Mouse (Mus musculus) CH12.LX (cell line): ENCODE data around the gene Esyt2. TPM values are rescaled to one million over a fixed set of nuclear protein-coding genes. Genes with fewer than 3 reads are reported as not detected.

Source experiments
- DNase-seq: peaks from one replicate; pipeline ENCODE4 v3.0.0-alpha.2; 2013; ENCODE audit errors: extremely low read depth
- H3K27ac ChIP-seq: 2 replicates; pipeline ENCODE4 v1.5.1; 2012; ENCODE audit warnings: low read depth, mild to moderate bottlenecking, control low read depth, moderate library complexity; ENCODE audit not compliant: insufficient read depth
- H3K27me3 ChIP-seq: replicated peaks from 2 replicates; pipeline ENCODE3; 2012; ENCODE audit warnings: inconsistent platforms
- H3K36me3 ChIP-seq, 2 experiments: replicated peaks in 1 of 2; 2 replicates each; pipeline versions ENCODE3 to v1.6.1; 2012; ENCODE audit warnings: inconsistent platforms in 1 of 2, low read length in 1 of 2, mild to moderate bottlenecking in 1 of 2, mixed read lengths in 1 of 2, moderate library complexity in 1 of 2; ENCODE audit not compliant: control insufficient read depth in 1 of 2, insufficient read depth in 1 of 2
- H3K4me1 ChIP-seq, 2 experiments: 2 replicates each; pipeline ENCODE4 v1.6.1; 2012; ENCODE audit warnings: inconsistent platforms in 1 of 2, moderate library complexity in 1 of 2; ENCODE audit not compliant: insufficient read depth in 2 of 2, control insufficient read depth in 1 of 2
- H3K4me2 ChIP-seq: 2 replicates; pipeline ENCODE4 v1.6.1; 2012; ENCODE audit warnings: low read depth, mild to moderate bottlenecking, control low read depth; ENCODE audit not compliant: poor library complexity, insufficient read depth, severe bottlenecking
- H3K4me3 ChIP-seq, 3 experiments: fragments of 150-350 bp in 1 of 3; sonication (generic) in 1 of 3; replicated peaks in 1 of 3; 2 replicates each; pipeline versions ENCODE3 to v1.5.1; 2011 to 2012; ENCODE audit warnings: low read depth in 2 of 3, low read length in 2 of 3, mild to moderate bottlenecking in 2 of 3, moderate library complexity in 2 of 3, control low read depth in 1 of 3, improper control_type of control experiment in 1 of 3, inconsistent platforms in 1 of 3, mixed read lengths in 1 of 3; ENCODE audit not compliant: poor library complexity in 1 of 3
- H3K79me2 ChIP-seq: replicated peaks from 2 replicates; pipeline ENCODE4 v1.6.1; 2012; ENCODE audit warnings: mild to moderate bottlenecking, moderate library complexity; ENCODE audit not compliant: control insufficient read depth, poor library complexity, insufficient read depth, severe bottlenecking; ENCODE audit errors: extremely low read depth
- H3K9ac ChIP-seq: 2 replicates; pipeline ENCODE4 v1.6.1; 2012; ENCODE audit warnings: low read depth, mild to moderate bottlenecking, control low read depth, moderate library complexity; ENCODE audit not compliant: insufficient read depth
- H3K9me3 ChIP-seq: replicated peaks from 2 replicates; pipeline ENCODE3; 2012; ENCODE audit warnings: low read length, inconsistent platforms, mixed read lengths
- CHD1 ChIP-seq: IDR thresholded peaks from 2 replicates; pipeline ENCODE4 v1.6.1; 2012; ENCODE audit warnings: low read depth, low read length, improper control_type of control experiment, inconsistent platforms
- E2F4 ChIP-seq: IDR thresholded peaks from 2 replicates; pipeline ENCODE4 v1.6.1; 2011; ENCODE audit warnings: low read depth, low read length, improper control_type of control experiment; ENCODE audit not compliant: insufficient replicate concordance
- ELF1 ChIP-seq: IDR thresholded peaks from 2 replicates; pipeline ENCODE4 v1.6.1; 2014; ENCODE audit warnings: low read depth, mild to moderate bottlenecking, inconsistent platforms, low read length, improper control_type of control experiment
- EP300 ChIP-seq: IDR thresholded peaks from 2 replicates; pipeline ENCODE4 v1.6.1; 2011; ENCODE audit warnings: low read length, improper control_type of control experiment
- HCFC1 ChIP-seq: IDR thresholded peaks from 2 replicates; pipeline ENCODE4 v1.6.1; 2012; ENCODE audit warnings: low read depth, mild to moderate bottlenecking, inconsistent platforms, low read length, improper control_type of control experiment
- JUND ChIP-seq: conservative IDR thresholded peaks from 2 replicates; pipeline ENCODE4 v1.6.1; 2011; ENCODE audit warnings: low read depth, low read length, improper control_type of control experiment
- MEF2A ChIP-seq: IDR thresholded peaks from 2 replicates; pipeline ENCODE4 v1.6.1; 2014; ENCODE audit warnings: low read depth, mild to moderate bottlenecking, inconsistent platforms, low read length, improper control_type of control experiment, borderline replicate concordance
- NRF1 ChIP-seq: IDR thresholded peaks from 2 replicates; pipeline ENCODE4 v1.6.1; 2014; ENCODE audit warnings: low read depth, mild to moderate bottlenecking, inconsistent platforms, low read length, improper control_type of control experiment, moderate library complexity
- SIN3A ChIP-seq: IDR thresholded peaks from 2 replicates; pipeline ENCODE4 v1.6.1; 2012; ENCODE audit warnings: low read length, improper control_type of control experiment, inconsistent platforms
- TBP ChIP-seq: conservative IDR thresholded peaks from 2 replicates; pipeline ENCODE4 v1.6.1; 2011; ENCODE audit warnings: low read depth, low read length, improper control_type of control experiment
- USF2 ChIP-seq: conservative IDR thresholded peaks from 2 replicates; pipeline ENCODE4 v1.6.1; 2011; ENCODE audit warnings: low read depth, low read length, improper control_type of control experiment
- ZNF384 ChIP-seq: IDR thresholded peaks from 2 replicates; pipeline ENCODE4 v1.6.1; 2012; ENCODE audit warnings: low read depth, low read length, improper control_type of control experiment, inconsistent platforms
- dilution Hi-C: fragments of 300-500 bp; cut with MboI; formaldehyde crosslinking; loops from 2 replicates; pipeline ENCODE4 v1.14.3; 2020; ENCODE audit warnings: low sequenced_read_pairs; ENCODE audit not compliant: extremely low pct_unique_long_range_greater_than_20kb, extremely low pct_ligation_motif_present
- in situ Hi-C: fragments of 300-500 bp; cut with MboI; formaldehyde crosslinking; loops from 3 replicates; pipeline ENCODE4 v1.14.3; 2019; ENCODE audit warnings: low sequenced_read_pairs, low pct_ligation_motif_present, low pct_unique_long_range_greater_than_20kb, mixed read lengths
- polyA plus RNA-seq: library from polyadenylated mRNA; unstranded; fragments of >175 nt; gene quantifications from 2 replicates; pipeline ENCODE4 v1.2.1, GENCODE M21; 2012; ENCODE audit warnings: low read depth; ENCODE audit not compliant: insufficient read length
- total RNA-seq, 2 experiments: library from RNA; depleted of rRNA; stranded (reverse); fragments of 300-350 nt in 1 of 2; fragments of >200 nt in 1 of 2; gene quantifications; 2 replicates each; pipeline ENCODE4 v1.2.3; 2012 to 2014

Gene Esyt2
- total and polyA plus RNA-seq, 3 experiments: 6.9 to 12.8 (median 8.2) TPM

- TF ChIP-seq NRF1: no peak
- no peak for TF ChIP-seq JUND
- no peak for TF ChIP-seq ELF1
- dilution Hi-C loops: no loop called here
Observed at GRCm38 (mm10) chr12:116354694-116355093, 73.7 kb downstream of the Esyt2 start.

DNA sequence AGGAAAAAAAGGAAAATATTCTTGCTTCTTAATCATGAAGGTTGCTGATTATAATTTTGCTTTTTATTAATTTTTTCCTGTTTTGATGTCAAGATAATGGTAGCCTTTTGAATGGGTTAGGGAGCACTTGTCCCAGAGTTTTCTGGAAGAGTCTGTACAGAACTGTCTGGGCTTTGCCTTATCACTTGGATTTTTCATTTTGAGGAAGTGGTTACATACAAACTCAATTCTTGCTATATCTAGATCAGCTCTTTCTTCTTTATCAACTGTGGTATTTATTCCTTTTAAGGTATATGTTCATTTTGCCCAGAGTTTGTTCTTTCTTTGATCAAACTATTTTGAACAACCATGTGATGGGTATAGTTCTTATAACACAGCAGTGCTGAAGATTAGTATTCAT, 81.1 kb downstream of the Esyt2 start:
- Histone ChIP-seq H3K79me2 (no peaks in the 10 kb centered on the region), H3K4me2 (no peak overlapping the region), H3K9me3 (no peaks in the 10 kb centered on the region), H3K9ac (no peak overlapping the region), H3K4me1 (no peaks in the 10 kb centered on the region), H3K36me3 (peaks cover 0 to 26% of the 10 kb centered on the region in 2 experiments), H3K27me3 (no peaks in the 10 kb centered on the region), H3K4me3 (no peak overlapping the region), H3K27ac (no peak overlapping the region)
- no peak for DNase-seq
- dilution Hi-C loops (no loop called here), in situ Hi-C loops (no loop called here)
- TF ChIP-seq HCFC1 (no peak), USF2 (no peak), ZNF384 (no peak), SIN3A (no peak), E2F4 (no peak), MEF2A (no peak), EP300 (no peak), TBP (no peak)

More at GRCm38 (mm10) chr12:116354694-116355093, 73.7 kb downstream of the Esyt2 start:
- no peaks in the 10 kb centered on the region for H3K9me3 ChIP-seq
- H3K27me3 ChIP-seq: no peaks in the 10 kb centered on the region
- no peak overlapping the region for H3K4me2 ChIP-seq
- no peak overlapping the region for H3K27ac ChIP-seq
- peaks cover 0 to 15% of the 10 kb centered on the region in 2 experiments; a peak in 2 of 4 replicates for H3K4me1 ChIP-seq
- DNase-seq: no peak
- no peak overlapping the region for H3K4me3 ChIP-seq
- H3K9ac ChIP-seq: no peak overlapping the region
- in situ Hi-C loops: no loop called here
- peaks cover 0 to 14% of the 10 kb centered on the region in 2 experiments for H3K36me3 ChIP-seq
- H3K79me2 ChIP-seq: no peaks in the 10 kb centered on the region

GRCm38 (mm10) chr12:116366900-116367299, 85.9 kb downstream of the Esyt2 start:
- no peak overlapping the region for H3K9ac ChIP-seq
- no peaks in the 10 kb centered on the region for H3K4me1 ChIP-seq
- H3K27me3 ChIP-seq: no peaks in the 10 kb centered on the region
- no peak overlapping the region for H3K27ac ChIP-seq
- H3K4me2 ChIP-seq: no peak overlapping the region
- dilution Hi-C loops (no loop called here), in situ Hi-C loops (no loop called here)
- H3K9me3 ChIP-seq: no peaks in the 10 kb centered on the region
- TF ChIP-seq SIN3A: no peak
- no peak for TF ChIP-seq CHD1
- no peaks in the 10 kb centered on the region for H3K79me2 ChIP-seq
- peaks cover 0 to 43% of the 10 kb centered on the region in 2 experiments for H3K36me3 ChIP-seq
- DNase-seq: no peak
- H3K4me3 ChIP-seq: no peak overlapping the region
